Mouse (Mus musculus): ENCODE measurements around the gene Gm8298.
"Not testable (repeated sequence)": the region's sequence is repeated elsewhere in the genome, so short reads cannot be mapped to it uniquely, and the experiment has no call there.

The Gm8298 gene

DNA sequence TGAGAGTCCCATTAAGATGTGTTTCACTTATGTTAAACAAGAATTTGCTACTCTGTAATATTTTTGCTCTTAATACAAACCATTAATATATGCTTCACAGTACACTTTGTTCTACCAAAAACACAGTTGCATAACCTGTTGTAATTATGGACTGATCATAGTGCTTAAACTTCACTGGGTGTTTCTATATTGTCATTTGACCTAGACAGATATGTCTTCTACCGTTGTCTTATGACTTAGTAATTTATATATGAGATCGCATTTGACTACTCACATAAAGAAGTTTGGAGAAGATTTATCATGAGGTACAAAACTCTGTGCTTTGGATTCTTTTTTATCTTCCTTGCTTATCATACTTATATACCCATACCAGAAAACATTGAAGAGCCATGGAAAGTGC, at the start of gene Gm8298:
Gene Gm8298 (plus strand): TSS at position 301 of the 400 bp plus-strand sequence.
- no peak for DNase-seq (ENCODE audit: low read depth, low spot score)

DNA sequence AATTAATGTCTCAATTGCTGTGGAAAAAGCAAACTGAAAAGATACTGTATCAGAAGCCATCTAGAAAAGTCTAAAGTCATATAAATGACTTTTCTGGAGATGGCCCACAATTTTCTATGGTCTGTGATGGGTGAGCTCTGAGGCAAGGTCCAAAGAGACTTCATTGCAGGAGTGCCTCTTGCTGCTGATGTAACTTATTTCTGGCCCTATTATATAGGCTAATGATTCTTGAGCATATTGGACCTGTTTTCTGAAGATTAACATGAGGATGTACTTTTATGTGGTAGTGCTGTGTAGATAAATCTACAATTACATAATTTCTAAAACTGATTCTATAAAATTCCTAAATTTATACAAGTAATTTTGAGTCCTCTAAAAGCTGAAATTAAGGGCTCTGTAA, 47.7 kb upstream of the Gm8298 start:
- no peak for DNase-seq (ENCODE audit: low read depth, low spot score)

DNA sequence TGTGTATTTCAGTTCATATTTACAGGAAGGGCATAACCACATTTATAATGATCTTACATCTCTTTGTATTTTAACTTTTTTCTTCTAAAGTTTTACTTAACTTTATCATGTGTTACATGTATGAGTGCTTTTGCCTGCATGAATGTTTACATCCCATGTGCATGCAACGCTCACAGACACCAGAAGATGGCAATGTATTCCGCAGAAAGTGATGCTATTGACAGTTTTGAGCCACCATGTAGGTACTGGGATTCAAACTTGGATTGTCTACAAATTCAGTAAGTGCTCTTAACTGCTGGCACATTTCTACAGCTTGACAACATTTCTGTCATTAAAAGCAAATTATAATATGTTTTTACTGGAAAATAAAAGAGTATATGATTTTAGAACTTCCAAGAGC, 9.9 kb downstream of the Gm8298 start:
- no peak for DNase-seq (ENCODE audit: low read depth, low spot score)

GRCm38 (mm10) chr3:59877601-59878000, 16.8 kb downstream of the Gm8298 start:
- not testable (repeated sequence) for DNase-seq (ENCODE audit: low read depth, low spot score)

DNA sequence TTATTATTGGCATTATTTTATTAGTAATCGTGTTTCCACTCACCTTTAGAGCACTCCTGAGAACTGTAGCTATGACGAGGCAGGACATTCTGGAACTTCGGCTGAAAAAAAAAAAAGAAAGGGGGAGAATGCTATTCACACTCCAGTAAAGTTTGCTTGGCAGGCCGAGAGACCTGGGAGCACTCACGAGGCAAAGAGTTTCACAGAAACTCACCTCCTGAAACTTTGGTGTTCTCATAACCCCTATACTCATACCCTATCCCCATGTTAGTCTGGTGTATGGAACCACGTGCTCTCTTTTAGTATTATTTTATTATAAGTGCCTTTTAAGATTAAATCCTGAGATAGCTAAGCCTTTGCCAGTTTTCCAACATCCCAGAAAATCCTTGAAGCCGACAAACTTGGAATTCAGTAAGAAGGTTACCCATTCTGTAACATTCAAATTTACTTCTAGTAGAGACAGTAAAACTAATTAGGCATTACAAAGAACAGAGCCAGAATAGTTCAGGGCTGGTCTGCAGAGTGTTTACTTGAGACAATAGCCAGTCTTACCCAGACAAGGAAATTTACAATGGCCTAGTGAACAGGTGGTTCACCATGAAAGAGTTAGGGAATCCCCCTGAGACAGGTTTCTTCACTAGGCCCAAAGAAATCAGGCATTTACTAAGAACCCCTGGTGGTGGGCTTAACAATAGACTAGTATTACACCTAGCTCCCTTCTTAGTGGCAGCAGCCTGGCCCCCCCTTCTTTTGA, 19.1 kb downstream of the Gm8298 start:
- peak; percentile 36 for DNase-seq (ENCODE audit: low read depth, low spot score)

- no peak for DNase-seq (ENCODE audit: low read depth, low spot score)
Measured at GRCm38 (mm10) chr3:59893276-59893675, 32.4 kb downstream of the Gm8298 start.

DNA sequence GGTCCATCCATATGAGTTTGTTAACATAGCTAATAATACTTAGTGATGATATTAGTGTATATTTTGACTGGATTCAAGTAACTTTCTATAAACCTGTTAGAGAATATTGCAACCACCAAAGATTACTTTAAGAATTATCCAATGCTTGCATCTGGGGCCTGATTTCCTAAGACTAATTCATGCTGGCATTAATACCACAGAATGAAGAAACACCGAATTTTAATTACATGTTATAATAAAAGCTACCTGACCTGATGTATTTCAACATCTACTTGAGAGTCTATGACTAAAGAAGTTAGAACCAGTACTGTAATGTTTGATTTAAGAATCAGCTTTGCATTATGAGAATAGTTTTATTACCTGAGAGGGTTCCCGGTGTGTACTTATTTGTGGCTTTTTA, 64.1 kb downstream of the Gm8298 start, which contains the start of gene C130079G13Rik:
Gene C130079G13Rik (plus strand): TSS at position 301 of the 400 bp plus-strand sequence.
- DNase-seq (ENCODE audit: low read depth, low spot score): no peak

All from WW6 (cell line).